Mouse (Mus musculus) liver, embryonic 12.5 days (tissue): ENCODE data around the gene Speer3. TPM values are rescaled to one million over a fixed set of nuclear protein-coding genes. Genes with fewer than 3 reads are reported as not detected.
"Not testable (repeated sequence)": the region's sequence is repeated elsewhere in the genome, so short reads cannot be mapped to it uniquely, and the experiment has no call there.

Experiments used
- ATAC-seq: fragments of 200-750 bp; cut with Nextera tagmentation; 2 replicates; pipeline ENCODE4 v1.8.0; 2017; ENCODE audit warnings: moderate number of reproducible peaks, mild to moderate bottlenecking, moderate library complexity
- H3K27ac ChIP-seq: fragments of 300-500 bp; sonication (generic); 2 replicates; pipeline ENCODE4 v1.5.1; 2016; ENCODE audit warnings: mild to moderate bottlenecking
- H3K27me3 ChIP-seq: fragments of 300-500 bp; sonication (generic); replicated peaks from 2 replicates; pipeline ENCODE4 v1.6.1; 2016; ENCODE audit warnings: mild to moderate bottlenecking, moderate library complexity
- H3K36me3 ChIP-seq: fragments of 300-500 bp; sonication (generic); 2 replicates; pipeline ENCODE4 v1.6.1; 2016; ENCODE audit warnings: mild to moderate bottlenecking, moderate library complexity
- H3K4me1 ChIP-seq: fragments of 300-500 bp; sonication (generic); 2 replicates; pipeline ENCODE4 v1.6.1; 2016
- H3K4me2 ChIP-seq: fragments of 300-500 bp; sonication (generic); 2 replicates; pipeline ENCODE4 v1.6.1; 2016; ENCODE audit warnings: mild to moderate bottlenecking, moderate library complexity
- H3K4me3 ChIP-seq: fragments of 300-500 bp; sonication (generic); 2 replicates; pipeline ENCODE4 v1.5.1; 2016; ENCODE audit warnings: mild to moderate bottlenecking, moderate library complexity
- H3K9ac ChIP-seq: fragments of 300-500 bp; sonication (generic); 2 replicates; pipeline ENCODE4 v1.6.1; 2016; ENCODE audit warnings: mild to moderate bottlenecking, moderate library complexity
- H3K9me3 ChIP-seq: fragments of 300-500 bp; sonication (generic); replicated peaks from 2 replicates; pipeline ENCODE4 v1.6.1; 2016; ENCODE audit warnings: mild to moderate bottlenecking, moderate library complexity
- WGBS: fragments of 180-500 bp; shearing (Covaris S2); methylation state at CpG from one replicate; pipeline ENCODE4 v1.1.7; 2016; ENCODE audit not compliant: insufficient replicate concordance; 5-methylcytosine and 5-hydroxymethylcytosine counted together
- polyA plus RNA-seq: library from polyadenylated mRNA; unstranded; fragments of >200 nt; fragmentation: Nextera tagmentation; extraction: Ambion mirVana; gene quantifications from 2 replicates; pipeline ENCODE4 v1.2.1, GENCODE M21; 2016

Gene Speer3
- polyA plus RNA-seq, result not detected in 2 replicates

GRCm38 (mm10) chr5:13791319-13791718 is at the start of gene Speer3:
Speer3 (plus strand) TSS chr5:13791619.
- H3K4me3 ChIP-seq, result no peak within 1 kb of the TSS
- no peak within 1 kb of the TSS for H3K9ac ChIP-seq
- no peaks in the 10 kb centered on the region for H3K4me1 ChIP-seq
- H3K9me3 ChIP-seq, result no peaks in the 10 kb centered on the region
- ATAC-seq, result no peak
- no peak within 1 kb of the TSS for H3K27ac ChIP-seq
- H3K36me3 ChIP-seq, result no peaks in the 10 kb centered on the region
- no peak within 1 kb of the TSS for H3K4me2 ChIP-seq
- no peaks in the 10 kb centered on the region for H3K27me3 ChIP-seq
- WGBS, result 65% methylated on average over 1 of the region's 1 CpGs

DNA sequence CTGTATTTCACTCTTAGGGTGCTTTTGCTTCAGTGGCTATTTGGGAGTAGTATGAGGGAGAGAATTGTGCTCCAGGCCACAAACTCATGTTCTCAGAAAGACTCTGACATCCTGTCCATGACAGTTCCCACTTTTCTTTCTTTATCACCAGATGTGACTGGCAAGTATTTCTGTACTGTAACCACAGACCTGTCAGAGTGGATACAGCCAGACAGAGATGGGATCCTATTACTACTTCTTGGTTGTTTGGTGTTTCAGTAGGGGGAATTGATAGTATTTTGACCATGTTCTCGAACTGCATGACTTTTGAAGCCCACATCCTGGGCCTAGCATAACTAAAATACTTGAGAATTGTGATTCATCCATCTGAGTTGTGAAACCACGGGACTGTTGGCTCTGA is 19.1 kb downstream of the Speer3 start:
- H3K4me1 ChIP-seq, H3K4me3 ChIP-seq, H3K27ac ChIP-seq, H3K9ac ChIP-seq, ATAC-seq, H3K9me3 ChIP-seq, H3K4me2 ChIP-seq, H3K36me3 ChIP-seq, H3K27me3 ChIP-seq: not testable (repeated sequence)
- WGBS, result 37% methylated on average over 2 of the region's 2 CpGs

DNA sequence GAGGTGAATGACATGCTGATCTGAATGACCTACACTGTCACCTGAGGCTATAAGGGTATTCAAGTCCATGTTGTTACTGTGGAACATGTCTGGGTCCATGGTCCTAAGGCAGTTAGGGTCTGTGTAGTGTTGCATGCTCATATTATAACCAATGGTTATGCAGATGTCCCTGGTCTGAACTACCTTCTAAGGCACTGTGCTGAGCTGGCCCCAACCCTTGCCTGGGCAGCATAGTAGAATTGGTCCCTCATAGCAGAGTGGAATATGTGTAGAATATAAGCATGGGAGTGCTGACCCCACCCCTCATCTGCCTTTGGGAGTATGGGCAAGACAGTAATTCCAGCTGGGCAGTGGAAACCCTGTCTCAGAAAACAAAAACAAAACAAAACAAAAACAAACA is 33.7 kb downstream of the Speer3 start:
- H3K9me3 ChIP-seq, result no peaks in the 10 kb centered on the region
- H3K4me3 ChIP-seq, result no peak overlapping the region
- no peaks in the 10 kb centered on the region for H3K36me3 ChIP-seq
- H3K4me2 ChIP-seq, result no peak overlapping the region
- H3K27me3 ChIP-seq, result no peaks in the 10 kb centered on the region
- no peaks in the 10 kb centered on the region for H3K4me1 ChIP-seq
- ATAC-seq, result no peak
- H3K27ac ChIP-seq, result no peak overlapping the region
- no peak overlapping the region for H3K9ac ChIP-seq

DNA sequence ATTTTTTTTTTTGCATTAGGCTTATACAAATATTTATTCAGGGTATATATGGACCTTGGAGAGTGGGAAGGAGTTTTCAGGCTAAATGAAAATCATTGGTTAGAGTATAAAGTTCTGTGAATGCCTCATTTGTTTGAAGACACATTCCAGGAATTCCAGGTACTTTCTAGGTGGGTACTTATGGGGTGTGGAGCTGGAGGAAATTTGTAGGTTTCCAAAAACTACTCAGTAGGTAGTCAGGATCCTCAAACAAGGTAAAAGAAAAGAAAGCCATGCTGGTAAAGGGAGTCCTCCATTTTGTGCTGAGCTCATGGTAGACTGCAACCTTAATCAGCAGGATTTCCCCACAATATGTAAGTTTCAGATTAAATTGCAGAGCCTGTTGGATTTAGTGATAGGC is 35.3 kb downstream of the Speer3 start:
- Histone ChIP-seq H3K36me3 (no peaks in the 10 kb centered on the region), H3K27me3 (no peaks in the 10 kb centered on the region), H3K9ac (no peak overlapping the region), H3K27ac (no peak overlapping the region), H3K4me2 (no peak overlapping the region), H3K9me3 (no peaks in the 10 kb centered on the region), H3K4me1 (no peaks in the 10 kb centered on the region), H3K4me3 (no peak overlapping the region)
- ATAC-seq, result no peak

DNA sequence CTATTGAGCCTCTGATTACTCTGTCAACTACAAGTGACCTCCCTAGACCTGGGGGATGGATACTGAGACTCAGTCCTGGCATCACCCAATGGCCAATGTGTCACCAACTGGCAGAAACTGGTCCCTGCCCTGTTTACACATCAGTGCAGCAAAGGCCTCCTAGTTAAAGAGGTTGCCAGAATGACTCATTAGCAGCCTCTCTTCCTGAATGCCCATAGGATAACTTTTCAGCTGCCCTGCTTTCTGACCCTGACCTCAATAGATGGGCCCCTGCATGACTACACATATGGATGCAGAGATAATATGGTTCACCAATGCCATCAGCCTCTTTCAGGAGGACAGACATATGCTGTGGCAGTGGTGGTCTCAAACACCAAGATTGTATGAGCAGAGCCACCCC is 52.9 kb downstream of the Speer3 start:
- H3K9me3 ChIP-seq, result no peaks in the 10 kb centered on the region
- H3K36me3 ChIP-seq, result no peaks in the 10 kb centered on the region
- H3K27ac ChIP-seq, result no peak overlapping the region
- no peaks in the 10 kb centered on the region for H3K4me1 ChIP-seq
- no peak for ATAC-seq
- H3K4me3 ChIP-seq, result no peak overlapping the region
- no peak overlapping the region for H3K9ac ChIP-seq
- H3K27me3 ChIP-seq, result no peaks in the 10 kb centered on the region
- H3K4me2 ChIP-seq, result no peak overlapping the region

Other genes starting within 250 kb of the Speer3 start
- 0.16 and 0.19 TPM in 2 replicates for gene Sema3e, start 233.7 kb downstream of the Speer3 start, polyA plus RNA-seq